Mouse (Mus musculus) CH12.LX (cell line): ENCODE results near the gene Tmem171. TPM values are rescaled to one million over a fixed set of nuclear protein-coding genes. Genes with fewer than 3 reads are reported as not detected.
A peak's percentile ranks its signal among the peaks of the same experiment; 100 is the strongest.

Experiments used
- DNase-seq: peaks from one replicate; pipeline ENCODE4 v3.0.0-alpha.2; 2013; ENCODE audit errors: extremely low read depth
- H3K27ac ChIP-seq: 2 replicates; pipeline ENCODE4 v1.5.1; 2012; ENCODE audit warnings: low read depth, mild to moderate bottlenecking, control low read depth, moderate library complexity; ENCODE audit not compliant: insufficient read depth
- H3K27me3 ChIP-seq: replicated peaks from 2 replicates; pipeline ENCODE3; 2012; ENCODE audit warnings: inconsistent platforms
- H3K36me3 ChIP-seq, 2 experiments: replicated peaks in 1 of 2; 2 replicates each; pipeline versions ENCODE3 to v1.6.1; 2012; ENCODE audit warnings: inconsistent platforms in 1 of 2, low read length in 1 of 2, mild to moderate bottlenecking in 1 of 2, mixed read lengths in 1 of 2, moderate library complexity in 1 of 2; ENCODE audit not compliant: control insufficient read depth in 1 of 2, insufficient read depth in 1 of 2
- H3K4me1 ChIP-seq, 2 experiments: 2 replicates each; pipeline ENCODE4 v1.6.1; 2012; ENCODE audit warnings: inconsistent platforms in 1 of 2, moderate library complexity in 1 of 2; ENCODE audit not compliant: insufficient read depth in 2 of 2, control insufficient read depth in 1 of 2
- H3K4me2 ChIP-seq: 2 replicates; pipeline ENCODE4 v1.6.1; 2012; ENCODE audit warnings: low read depth, mild to moderate bottlenecking, control low read depth; ENCODE audit not compliant: poor library complexity, insufficient read depth, severe bottlenecking
- H3K4me3 ChIP-seq, 3 experiments: fragments of 150-350 bp in 1 of 3; sonication (generic) in 1 of 3; replicated peaks in 1 of 3; 2 replicates each; pipeline versions ENCODE3 to v1.5.1; 2011 to 2012; ENCODE audit warnings: low read depth in 2 of 3, low read length in 2 of 3, mild to moderate bottlenecking in 2 of 3, moderate library complexity in 2 of 3, control low read depth in 1 of 3, improper control_type of control experiment in 1 of 3, inconsistent platforms in 1 of 3, mixed read lengths in 1 of 3; ENCODE audit not compliant: poor library complexity in 1 of 3
- H3K79me2 ChIP-seq: replicated peaks from 2 replicates; pipeline ENCODE4 v1.6.1; 2012; ENCODE audit warnings: mild to moderate bottlenecking, moderate library complexity; ENCODE audit not compliant: control insufficient read depth, poor library complexity, insufficient read depth, severe bottlenecking; ENCODE audit errors: extremely low read depth
- H3K9ac ChIP-seq: 2 replicates; pipeline ENCODE4 v1.6.1; 2012; ENCODE audit warnings: low read depth, mild to moderate bottlenecking, control low read depth, moderate library complexity; ENCODE audit not compliant: insufficient read depth
- H3K9me3 ChIP-seq: replicated peaks from 2 replicates; pipeline ENCODE3; 2012; ENCODE audit warnings: low read length, inconsistent platforms, mixed read lengths
- BHLHE40 ChIP-seq: IDR thresholded peaks from 2 replicates; pipeline ENCODE4 v1.6.1; 2011; ENCODE audit warnings: mild to moderate bottlenecking, low read depth, low read length, improper control_type of control experiment
- CHD1 ChIP-seq: IDR thresholded peaks from 2 replicates; pipeline ENCODE4 v1.6.1; 2012; ENCODE audit warnings: low read depth, low read length, improper control_type of control experiment, inconsistent platforms
- CTCF ChIP-seq, 2 experiments: IDR thresholded peaks in 1 of 2; conservative IDR thresholded peaks in 1 of 2; 2 replicates each; pipeline ENCODE4 v1.5.1; 2011 to 2012; ENCODE audit warnings: low read depth in 2 of 2, low read length in 2 of 2, improper control_type of control experiment in 1 of 2, inconsistent platforms in 1 of 2, mild to moderate bottlenecking in 1 of 2, moderate library complexity in 1 of 2
- ELF1 ChIP-seq: IDR thresholded peaks from 2 replicates; pipeline ENCODE4 v1.6.1; 2014; ENCODE audit warnings: low read depth, mild to moderate bottlenecking, inconsistent platforms, low read length, improper control_type of control experiment
- EP300 ChIP-seq: IDR thresholded peaks from 2 replicates; pipeline ENCODE4 v1.6.1; 2011; ENCODE audit warnings: low read length, improper control_type of control experiment
- HCFC1 ChIP-seq: IDR thresholded peaks from 2 replicates; pipeline ENCODE4 v1.6.1; 2012; ENCODE audit warnings: low read depth, mild to moderate bottlenecking, inconsistent platforms, low read length, improper control_type of control experiment
- IRF4 ChIP-seq: IDR thresholded peaks from 2 replicates; pipeline ENCODE4 v1.6.1; 2014; ENCODE audit warnings: low read depth, mild to moderate bottlenecking, inconsistent platforms, low read length, improper control_type of control experiment
- JUND ChIP-seq: conservative IDR thresholded peaks from 2 replicates; pipeline ENCODE4 v1.6.1; 2011; ENCODE audit warnings: low read depth, low read length, improper control_type of control experiment
- KAT2A ChIP-seq: IDR thresholded peaks from 2 replicates; pipeline ENCODE4 v1.6.1; 2012; ENCODE audit warnings: low read length, improper control_type of control experiment, inconsistent platforms; ENCODE audit not compliant: insufficient replicate concordance
- MAZ ChIP-seq: IDR thresholded peaks from 2 replicates; pipeline ENCODE4 v1.6.1; 2012; ENCODE audit warnings: low read depth, mild to moderate bottlenecking, inconsistent platforms, low read length, improper control_type of control experiment, moderate library complexity
- MEF2A ChIP-seq: IDR thresholded peaks from 2 replicates; pipeline ENCODE4 v1.6.1; 2014; ENCODE audit warnings: low read depth, mild to moderate bottlenecking, inconsistent platforms, low read length, improper control_type of control experiment, borderline replicate concordance
- MYC ChIP-seq: IDR thresholded peaks from 2 replicates; pipeline ENCODE4 v1.6.1; 2011; ENCODE audit warnings: low read depth, mild to moderate bottlenecking, improper control_type of control experiment, low read length
- POLR2AphosphoS2 ChIP-seq: IDR thresholded peaks from 2 replicates; pipeline ENCODE4 v1.6.1; 2011; ENCODE audit warnings: low read depth, low read length, improper control_type of control experiment
- RAD21 ChIP-seq: IDR thresholded peaks from 2 replicates; pipeline ENCODE4 v1.6.1; 2011; ENCODE audit warnings: low read depth, mild to moderate bottlenecking, low read length, improper control_type of control experiment, moderate library complexity
- RCOR1 ChIP-seq: conservative IDR thresholded peaks from 2 replicates; pipeline ENCODE4 v1.6.1; 2012; ENCODE audit warnings: low read depth, mild to moderate bottlenecking, inconsistent platforms, low read length, improper control_type of control experiment
- SIN3A ChIP-seq: IDR thresholded peaks from 2 replicates; pipeline ENCODE4 v1.6.1; 2012; ENCODE audit warnings: low read length, improper control_type of control experiment, inconsistent platforms
- SMC3 ChIP-seq: IDR thresholded peaks from 2 replicates; pipeline ENCODE4 v1.6.1; 2011; ENCODE audit warnings: low read depth, low read length, improper control_type of control experiment
- UBTF ChIP-seq: IDR thresholded peaks from 2 replicates; pipeline ENCODE4 v1.6.1; 2012; ENCODE audit warnings: low read depth, mild to moderate bottlenecking, inconsistent platforms, low read length, improper control_type of control experiment, moderate library complexity
- ZNF384 ChIP-seq: IDR thresholded peaks from 2 replicates; pipeline ENCODE4 v1.6.1; 2012; ENCODE audit warnings: low read depth, low read length, improper control_type of control experiment, inconsistent platforms
- dilution Hi-C: fragments of 300-500 bp; cut with MboI; formaldehyde crosslinking; loops from 2 replicates; pipeline ENCODE4 v1.14.3; 2020; ENCODE audit warnings: low sequenced_read_pairs; ENCODE audit not compliant: extremely low pct_unique_long_range_greater_than_20kb, extremely low pct_ligation_motif_present
- in situ Hi-C: fragments of 300-500 bp; cut with MboI; formaldehyde crosslinking; loops from 3 replicates; pipeline ENCODE4 v1.14.3; 2019; ENCODE audit warnings: low sequenced_read_pairs, low pct_ligation_motif_present, low pct_unique_long_range_greater_than_20kb, mixed read lengths
- polyA plus RNA-seq: library from polyadenylated mRNA; unstranded; fragments of >175 nt; gene quantifications from 2 replicates; pipeline ENCODE4 v1.2.1, GENCODE M21; 2012; ENCODE audit warnings: low read depth; ENCODE audit not compliant: insufficient read length
- total RNA-seq, 2 experiments: library from RNA; depleted of rRNA; stranded (reverse); fragments of 300-350 nt in 1 of 2; fragments of >200 nt in 1 of 2; gene quantifications; 2 replicates each; pipeline ENCODE4 v1.2.3; 2012 to 2014

Gene Tmem171
- total and polyA plus RNA-seq, 3 experiments, result not detected

- in situ Hi-C loops, result no loop called here
- H3K9ac ChIP-seq, result no peak overlapping the region
- TF ChIP-seq ZNF384 (0 out of 2 replicates have a peak, but pooled peaks have one; percentile 30), CTCF (conservative IDR thresholded peaks at IDR 0.05 in 1 of 2, IDR thresholded peaks at IDR 0.05 in 1 of 2; ENCODE audit: low read depth in 2 of 2, low read length in 2 of 2) (peak; percentile 14 to 46; a peak in 3 of 4 replicates), HCFC1 (no peak), RAD21 (peak; percentile 15), ELF1 (no peak)
- TF ChIP-seq, all 38 proteins: peak for 3
- Histone ChIP-seq H3K9me3 (no peaks in the 10 kb centered on the region), H3K4me3 (no peak overlapping the region), H3K4me1 (peaks cover 0 to 4% of the 10 kb centered on the region in 2 experiments; a peak in 1 of 4 replicates), H3K27ac (no peak overlapping the region), H3K27me3 (no peaks in the 10 kb centered on the region), H3K4me2 (no peak overlapping the region), H3K79me2 (0 out of 2 replicates have a peak, but pooled peaks cover 2% of the 10 kb centered on the region), H3K36me3 (peaks cover 37 to 80% of the 10 kb centered on the region in 2 experiments)
- DNase-seq, result no peak
- dilution Hi-C loops, result no loop called here
Measured at GRCm38 (mm10) chr13:98729271-98730062, 34.8 kb upstream of the Tmem171 start.

DNA sequence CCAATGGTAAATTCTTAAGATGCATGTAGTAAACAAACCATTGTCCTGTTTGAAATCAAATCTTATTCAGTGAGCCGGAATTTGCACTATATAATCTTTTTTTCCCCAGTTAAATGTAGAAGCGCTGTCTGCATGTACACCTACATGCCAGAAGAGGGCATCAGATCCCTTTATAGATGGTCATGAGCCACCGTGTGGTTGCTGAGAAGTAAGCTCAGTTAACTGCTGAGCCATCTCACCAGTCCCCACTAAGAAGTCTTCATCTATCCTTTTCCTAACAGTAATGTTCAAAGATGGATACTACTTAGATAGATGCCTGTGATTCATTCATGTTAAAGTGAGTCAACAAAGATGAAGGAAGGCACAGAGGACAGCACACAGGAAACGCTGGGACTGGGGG is 31.9 kb upstream of the Tmem171 start:
- dilution Hi-C loops, result no loop called here
- peak; percentile 56 for TF ChIP-seq RAD21
- TF ChIP-seq SMC3, result peak; percentile 53
- TF ChIP-seq EP300, result no peak
- TF ChIP-seq UBTF, result no peak
- peak; percentile 30 to 79; a peak in 3 of 4 replicates for TF ChIP-seq CTCF (conservative IDR thresholded peaks at IDR 0.05 in 1 of 2, IDR thresholded peaks at IDR 0.05 in 1 of 2; ENCODE audit: low read depth in 2 of 2, low read length in 2 of 2)
- DNase-seq, result peak; percentile 34
- Histone ChIP-seq H3K4me3 (no peak overlapping the region), H3K27me3 (no peaks in the 10 kb centered on the region), H3K27ac (no peak overlapping the region), H3K79me2 (no peaks in the 10 kb centered on the region), H3K9me3 (peaks cover 4% of the 10 kb centered on the region), H3K36me3 (peaks cover 25 to 66% of the 10 kb centered on the region in 2 experiments), H3K4me1 (no peaks in the 10 kb centered on the region), H3K9ac (no peak overlapping the region), H3K4me2 (no peak overlapping the region)
- in situ Hi-C loops, result no loop called here

DNA sequence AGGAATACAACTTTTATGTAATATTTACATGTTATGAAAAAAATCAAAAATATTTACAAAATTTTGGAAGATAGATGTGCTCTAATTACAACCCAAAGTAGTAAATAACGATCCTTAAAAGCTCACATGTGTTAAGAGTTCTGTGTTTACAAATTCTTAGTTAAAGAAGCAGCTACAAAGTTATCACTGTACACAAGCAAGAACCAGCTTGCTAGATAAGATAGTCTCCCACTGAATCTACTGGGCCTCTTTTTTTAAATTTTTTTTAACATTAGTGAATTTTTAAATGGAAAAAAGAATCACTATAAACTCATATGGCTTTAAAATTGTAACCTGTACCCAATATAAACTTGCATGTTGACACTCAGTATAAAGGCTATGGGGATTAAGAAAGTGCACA is 28.8 kb upstream of the Tmem171 start:
- TF ChIP-seq MAZ (no peak), CHD1 (no peak), RAD21 (no peak), KAT2A (no peak), MEF2A (no peak), RCOR1 (no peak), MYC (no peak), BHLHE40 (no peak), POLR2AphosphoS2 (no peak), JUND (no peak), UBTF (no peak), IRF4 (no peak), SIN3A (no peak)
- dilution Hi-C loops, result no loop called here
- no peaks in the 10 kb centered on the region for H3K4me1 ChIP-seq
- no peak overlapping the region for H3K9ac ChIP-seq
- no peak overlapping the region for H3K4me2 ChIP-seq
- H3K36me3 ChIP-seq, result peaks cover 17 to 53% of the 10 kb centered on the region in 2 experiments
- no peak overlapping the region for H3K27ac ChIP-seq
- H3K9me3 ChIP-seq, result peaks cover 4% of the 10 kb centered on the region
- H3K79me2 ChIP-seq, result no peaks in the 10 kb centered on the region
- H3K4me3 ChIP-seq, result no peak overlapping the region
- in situ Hi-C loops, result no loop called here
- no peak for DNase-seq
- no peaks in the 10 kb centered on the region for H3K27me3 ChIP-seq
